Mouse (Mus musculus) brown adipose tissue, adult 24 weeks (tissue): ENCODE results near the gene Iqcn. TPM values are rescaled to one million over a fixed set of nuclear protein-coding genes. Genes with fewer than 3 reads are reported as not detected.
A peak's percentile ranks its signal among the peaks of the same experiment; 100 is the strongest.

Experiments used
- H3K27ac ChIP-seq: fragments of 200-500 bp; replicated peaks from 2 replicates; pipeline ENCODE4 v1.5.1; 2012; ENCODE audit warnings: low read depth, mild to moderate bottlenecking, low read length
- H3K4me1 ChIP-seq: fragments of 200-500 bp; 2 replicates; pipeline ENCODE4 v1.6.1; 2012; ENCODE audit warnings: low read length, mixed read lengths; ENCODE audit not compliant: control insufficient read depth, insufficient read depth, insufficient read length
- H3K4me3 ChIP-seq: fragments of 200-500 bp; 2 replicates; pipeline ENCODE4 v1.5.1; 2012; ENCODE audit warnings: low read depth, mild to moderate bottlenecking, low read length, moderate library complexity; ENCODE audit not compliant: insufficient read depth
- polyA plus RNA-seq: library from polyadenylated mRNA; stranded (reverse); fragments of >200 nt; gene quantifications from 2 replicates; pipeline ENCODE4 v1.2.4, GENCODE M21; 2012; ENCODE audit not compliant: missing spikeins, insufficient read depth, insufficient read length

The Iqcn gene
- polyA plus RNA-seq, 1 experiment, result not detected

GRCm38 (mm10) chr8:70723486-70724210, 20.4 kb downstream of the Iqcn start, which contains the start of gene Pde4c:
Gene Pde4c, plus strand, starts transcription at chr8:70723720.
- Histone ChIP-seq H3K4me3 (no peak within 1 kb of the TSS), H3K4me1 (no peaks in the 10 kb centered on the region), H3K27ac (no peak within 1 kb of the TSS)

- Histone ChIP-seq H3K4me1 (no peaks in the 10 kb centered on the region), H3K4me3 (no peak overlapping the region), H3K27ac (no peak overlapping the region)
Observed at GRCm38 (mm10) chr8:70724216-70724615, 21.0 kb downstream of the Iqcn start.

GRCm38 (mm10) chr8:70725792-70726447, 22.7 kb downstream of the Iqcn start:
- H3K27ac ChIP-seq, result no peak overlapping the region
- no peak overlapping the region for H3K4me3 ChIP-seq
- no peaks in the 10 kb centered on the region for H3K4me1 ChIP-seq

GRCm38 (mm10) chr8:70726721-70727120, 23.5 kb downstream of the Iqcn start:
- H3K27ac ChIP-seq, result no peak overlapping the region
- H3K4me3 ChIP-seq, result no peak overlapping the region
- no peaks in the 10 kb centered on the region for H3K4me1 ChIP-seq

DNA sequence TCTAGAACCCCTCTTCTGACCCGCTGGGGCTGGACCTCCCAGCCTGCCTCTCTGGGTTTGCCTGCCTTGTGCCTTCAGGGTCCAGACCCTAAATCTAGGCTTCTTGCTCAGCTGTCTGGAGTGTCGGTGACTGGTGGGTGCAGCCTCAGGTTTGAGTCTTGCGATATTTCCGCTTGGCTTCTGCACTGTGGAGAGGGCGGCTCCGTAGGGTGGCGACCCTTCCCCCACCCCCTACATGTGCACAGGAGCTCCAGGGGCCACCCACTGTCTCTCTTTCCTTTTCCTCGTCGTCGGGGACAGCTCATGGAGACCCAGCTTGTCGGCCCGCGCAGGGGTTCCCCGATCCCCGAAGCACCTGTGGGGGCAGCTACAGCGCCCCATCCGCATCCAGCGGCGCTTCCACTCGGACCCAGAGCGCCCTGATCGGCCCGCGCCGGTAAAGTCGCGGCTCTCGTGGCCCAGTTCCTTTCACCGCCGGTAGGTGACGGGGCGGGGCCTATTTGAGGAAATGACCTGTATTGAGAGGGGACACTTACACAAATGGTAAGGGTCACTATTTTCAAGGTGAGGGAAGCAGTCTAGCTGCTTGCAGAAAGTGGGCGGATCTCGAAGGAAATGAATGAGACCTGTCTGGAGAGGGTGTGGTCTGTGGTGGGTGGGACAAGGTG, 26.7 kb downstream of the Iqcn start:
- H3K4me3 ChIP-seq, result peak overlapping the region; percentile 33
- H3K4me1 ChIP-seq, result no peaks in the 10 kb centered on the region
- no peak overlapping the region for H3K27ac ChIP-seq

DNA sequence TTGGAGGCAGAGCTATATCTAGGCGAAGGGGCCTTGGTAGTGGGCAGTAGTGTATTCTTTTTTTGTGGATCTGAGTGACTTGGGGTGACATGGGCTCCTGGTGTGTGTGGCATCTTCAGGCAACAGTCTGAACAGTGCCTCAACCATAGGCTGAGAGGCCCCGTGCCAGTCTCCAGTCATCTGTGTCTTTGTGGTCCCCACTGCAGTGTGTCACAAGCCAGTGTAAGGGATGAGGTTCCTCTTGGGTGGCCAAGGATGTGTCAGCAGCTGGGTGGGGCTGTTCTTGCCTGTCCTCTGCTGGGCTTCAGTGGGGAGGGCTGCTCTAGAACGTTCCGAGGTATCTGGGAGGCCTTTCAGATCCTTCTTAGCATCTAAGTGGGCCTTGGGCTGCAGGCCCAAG, 27.7 kb downstream of the Iqcn start:
- Histone ChIP-seq H3K27ac (no peak overlapping the region), H3K4me3 (no peak overlapping the region), H3K4me1 (no peaks in the 10 kb centered on the region)

DNA sequence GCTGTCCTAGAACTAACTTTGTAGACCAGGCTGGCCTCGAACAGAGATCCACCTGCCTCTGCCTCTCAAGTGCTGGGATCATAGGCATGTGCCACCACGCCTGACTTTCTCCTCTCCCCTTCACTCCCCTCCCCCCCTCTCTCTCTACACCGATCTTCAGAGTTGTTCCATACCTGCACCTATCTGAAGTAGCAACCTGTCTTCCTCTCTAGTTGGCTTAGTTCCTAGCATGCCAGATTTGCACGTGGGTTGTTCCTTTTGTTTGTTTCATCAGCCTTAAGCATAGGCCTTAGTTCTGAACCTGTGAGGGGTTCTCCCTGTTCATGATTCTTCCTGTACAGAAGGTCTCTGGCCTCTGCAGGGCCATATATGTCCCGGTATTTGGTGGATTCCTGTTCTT, 34.4 kb downstream of the Iqcn start:
- Histone ChIP-seq H3K4me1 (no peaks in the 10 kb centered on the region; the same call in 1 of the 2 replicates), H3K27ac (no peak overlapping the region), H3K4me3 (no peak overlapping the region)

DNA sequence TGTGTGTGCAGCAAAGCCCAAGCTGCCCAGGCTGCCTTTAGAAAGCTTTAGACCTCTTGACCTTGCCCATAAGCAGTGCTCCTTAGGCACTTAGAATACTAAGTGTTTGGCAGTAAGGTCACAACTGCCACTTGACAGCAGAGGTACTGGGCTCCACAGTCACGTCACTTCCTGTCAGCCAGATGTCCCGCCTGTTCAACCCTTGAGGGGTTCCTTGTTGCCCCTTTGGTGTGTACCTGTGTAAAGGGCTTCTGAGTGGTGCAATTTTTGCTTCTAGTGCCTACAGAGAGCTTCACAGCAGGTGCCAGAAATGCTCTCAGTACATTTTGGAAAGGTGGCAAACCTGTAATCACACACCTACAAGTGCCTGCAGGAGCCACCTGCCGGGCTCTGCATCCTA, 35.0 kb downstream of the Iqcn start:
- Histone ChIP-seq H3K27ac (no peak overlapping the region), H3K4me1 (no peaks in the 10 kb centered on the region; the same call in 1 of the 2 replicates), H3K4me3 (no peak overlapping the region)

DNA sequence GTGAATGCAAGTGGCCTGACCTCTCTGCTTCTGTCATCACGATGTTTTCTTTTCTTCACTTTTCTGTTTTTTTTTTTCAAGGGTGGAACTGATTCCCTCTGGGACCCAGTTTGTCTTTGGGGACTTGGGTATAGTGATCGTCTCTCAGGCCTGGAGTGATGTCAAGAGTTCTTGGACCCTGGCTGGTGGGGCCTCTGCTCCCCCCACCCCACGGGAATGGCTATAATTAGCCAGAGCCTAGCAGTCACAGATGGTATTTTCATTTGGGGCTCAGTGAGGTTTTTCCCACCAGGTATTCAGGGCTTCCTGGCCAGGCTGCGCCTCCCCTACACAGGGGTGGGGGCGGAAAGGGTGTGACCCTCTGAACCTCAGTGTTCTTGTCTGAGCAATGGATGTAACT, 38.4 kb downstream of the Iqcn start:
- Histone ChIP-seq H3K4me3 (no peak overlapping the region), H3K27ac (0 out of 2 replicates have a peak overlapping the region, but pooled peaks have one; percentile 14), H3K4me1 (peaks cover 4% of the 10 kb centered on the region)

DNA sequence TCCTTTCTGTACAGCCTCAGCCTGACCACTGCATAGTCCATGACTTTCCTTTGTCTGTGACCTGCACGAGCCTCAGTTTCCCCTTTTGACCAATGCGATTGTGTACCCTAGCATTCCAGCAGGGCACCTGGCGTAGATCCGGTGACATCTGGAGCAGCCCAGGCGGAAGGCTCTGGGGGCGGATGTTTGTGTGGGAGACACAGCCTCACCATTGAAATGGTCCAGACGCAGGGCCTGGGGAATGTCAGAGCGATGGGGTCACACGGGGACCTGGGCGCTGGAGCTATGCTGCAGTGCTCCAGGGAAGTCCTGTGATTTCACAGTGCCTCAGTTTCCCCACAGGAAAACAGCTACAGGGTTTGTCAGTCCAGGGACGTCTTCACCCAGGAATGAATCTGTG, 38.9 kb downstream of the Iqcn start:
- Histone ChIP-seq H3K4me1 (peaks cover 4% of the 10 kb centered on the region), H3K4me3 (no peak overlapping the region), H3K27ac (0 out of 2 replicates have a peak overlapping the region, but pooled peaks have one; percentile 14)

- Histone ChIP-seq H3K4me1 (peaks cover 4% of the 10 kb centered on the region), H3K27ac (peak overlapping the region; percentile 74), H3K4me3 (peak overlapping the region; percentile 59)
Observed at GRCm38 (mm10) chr8:70742981-70743655, 39.9 kb downstream of the Iqcn start.

DNA sequence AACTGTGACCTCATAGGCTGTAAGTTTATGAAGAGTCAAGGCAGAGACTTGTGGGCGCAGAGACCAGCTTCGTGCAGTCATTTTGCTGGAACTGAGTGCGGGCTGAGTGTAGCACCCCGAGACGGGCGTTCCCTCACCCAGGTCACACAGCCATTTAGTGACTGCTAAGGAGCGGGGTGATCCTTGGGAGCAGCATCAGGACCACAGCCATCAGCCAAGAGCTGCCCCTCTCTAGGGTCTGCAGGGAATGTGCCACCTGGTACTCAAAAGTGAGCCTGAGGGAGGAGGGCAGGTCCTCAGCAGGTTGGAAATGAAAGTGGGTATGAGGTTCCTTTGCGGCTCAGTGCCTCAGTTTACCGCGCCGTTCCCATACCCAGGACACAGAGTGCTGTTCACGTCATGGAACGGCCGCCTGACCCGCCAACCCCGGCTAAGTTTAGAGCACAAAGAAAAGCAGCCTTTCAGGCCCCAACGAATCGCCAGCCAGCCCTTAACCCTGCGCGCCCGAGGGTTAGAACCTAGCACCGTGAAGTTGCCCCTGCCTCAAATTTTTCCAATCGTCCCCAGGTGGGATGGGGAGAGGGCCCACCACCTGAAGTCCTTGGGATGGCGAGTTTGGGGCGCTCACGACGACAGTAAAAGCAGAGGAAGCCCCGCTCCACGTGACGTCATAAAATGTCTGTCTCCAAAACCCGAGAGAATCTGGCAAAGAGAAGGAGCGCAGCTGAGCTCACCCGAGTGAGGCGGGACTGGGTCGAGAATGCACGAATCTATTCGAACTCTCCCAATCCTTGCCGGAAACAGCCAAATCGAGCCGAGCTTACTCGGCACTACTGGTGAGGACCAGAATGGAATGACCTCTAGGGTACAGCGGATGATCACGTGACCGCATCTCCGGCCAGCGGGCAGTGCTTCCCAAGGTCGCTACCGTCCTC, 40.7 kb downstream of the Iqcn start:
- H3K27ac ChIP-seq, result peak overlapping the region; percentile 69
- peak overlapping the region; percentile 59 for H3K4me3 ChIP-seq
- peaks cover 4% of the 10 kb centered on the region for H3K4me1 ChIP-seq

GRCm38 (mm10) chr8:70744806-70745205, 41.5 kb downstream of the Iqcn start:
- H3K4me3 ChIP-seq, result 0 out of 2 replicates have a peak overlapping the region, but pooled peaks have one; percentile 59
- H3K27ac ChIP-seq, result peak overlapping the region; percentile 30
- peaks cover 4% of the 10 kb centered on the region for H3K4me1 ChIP-seq

GRCm38 (mm10) chr8:70745691-70746220, 42.5 kb downstream of the Iqcn start:
- no peak overlapping the region for H3K27ac ChIP-seq
- peaks cover 4% of the 10 kb centered on the region for H3K4me1 ChIP-seq
- no peak overlapping the region for H3K4me3 ChIP-seq
